Mouse (Mus musculus) forebrain, postnatal 0 days (tissue): ENCODE measurements around the gene Dio3. TPM values are rescaled to one million over a fixed set of nuclear protein-coding genes. Genes with fewer than 3 reads are reported as not detected.

Source experiments
- ATAC-seq: fragments of 200-750 bp; cut with Nextera tagmentation; 2 replicates; pipeline ENCODE4 v1.8.0; 2017; ENCODE audit warnings: mild to moderate bottlenecking, moderate library complexity
- DNase-seq: peaks from one replicate; pipeline ENCODE4 v3.0.0-alpha.2; 2015
- H3K27ac ChIP-seq: fragments of 300-500 bp; sonication (generic); 2 replicates; pipeline ENCODE4 v1.5.1; 2014; ENCODE audit warnings: low read depth, mild to moderate bottlenecking, antibody characterized with exemption, low read length, moderate library complexity, mixed read lengths
- H3K27me3 ChIP-seq: fragments of 300-500 bp; sonication (generic); 2 replicates; pipeline ENCODE4 v1.6.1; 2014; ENCODE audit warnings: mild to moderate bottlenecking, low read length, mixed read lengths; ENCODE audit not compliant: insufficient read depth
- H3K36me3 ChIP-seq: fragments of 300-500 bp; sonication (generic); 2 replicates; pipeline ENCODE4 v1.6.1; 2014; ENCODE audit warnings: mild to moderate bottlenecking, moderate library complexity; ENCODE audit not compliant: insufficient read depth
- H3K4me1 ChIP-seq: fragments of 300-500 bp; sonication (generic); 2 replicates; pipeline ENCODE4 v1.6.1; 2014; ENCODE audit warnings: antibody characterized with exemption; ENCODE audit not compliant: insufficient read depth
- H3K4me2 ChIP-seq: fragments of 300-500 bp; sonication (generic); 2 replicates; pipeline ENCODE4 v1.6.1; 2014; ENCODE audit warnings: low read depth, mild to moderate bottlenecking, moderate library complexity
- H3K4me3 ChIP-seq: fragments of 300-500 bp; sonication (generic); 2 replicates; pipeline ENCODE4 v1.5.1; 2014; ENCODE audit warnings: low read depth, low read length, mixed read lengths
- H3K9ac ChIP-seq: fragments of 300-500 bp; sonication (generic); 2 replicates; pipeline ENCODE4 v1.6.1; 2014; ENCODE audit warnings: mild to moderate bottlenecking
- H3K9me3 ChIP-seq: fragments of 300-500 bp; sonication (generic); 2 replicates; pipeline ENCODE4 v1.6.1; 2016; ENCODE audit warnings: low read length
- CTCF ChIP-seq: sonication (generic); IDR thresholded peaks from 2 replicates; pipeline ENCODE4 v1.5.1; 2016; ENCODE audit warnings: antibody characterized with exemption, control low read depth, low read depth
- WGBS: fragments of 180-500 bp; shearing (Covaris S2); extraction: QIAGEN DNeasy Blood & Tissue Kit; methylation state at CpG from one replicate; pipeline ENCODE4 v1.1.7; 2014; 5-methylcytosine and 5-hydroxymethylcytosine counted together
- polyA plus RNA-seq: library from polyadenylated mRNA; unstranded; fragments of >200 nt; fragmentation: Nextera tagmentation; extraction: Ambion mirVana; gene quantifications from 2 replicates; pipeline ENCODE4 v1.2.1, GENCODE M21; 2015
- total RNA-seq: library from RNA; depleted of rRNA; stranded (reverse); fragments of >200 nt; gene quantifications from 2 replicates; pipeline ENCODE4 v1.2.3, GENCODE M21; 2014; rRNA removed

Dio3 gene
- total RNA-seq (3.2 and 9.5 TPM in 2 replicates), polyA plus RNA-seq (3.2 and 4.5 TPM in 2 replicates)

DNA sequence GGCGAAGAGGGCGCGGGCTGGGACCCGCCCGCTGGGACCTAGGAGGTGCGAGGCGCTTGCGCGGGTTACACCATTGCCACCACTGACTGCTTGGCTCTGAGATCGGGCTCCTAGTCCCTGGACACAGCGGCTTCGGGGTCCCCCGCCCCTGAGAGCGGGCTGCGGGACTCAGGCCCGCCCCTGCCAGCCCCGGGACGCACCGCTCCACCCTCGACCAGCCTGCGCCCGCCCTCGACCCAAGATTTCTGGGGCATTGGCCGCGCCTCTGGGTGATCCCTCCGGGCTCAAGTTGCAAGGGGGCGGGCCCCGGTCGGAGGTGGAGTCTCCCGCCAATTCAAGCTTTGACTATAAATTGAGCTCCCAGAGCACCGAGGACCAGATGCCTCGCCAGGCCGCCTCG is at the start of gene Dio3:
Dio3 (plus strand) TSS at position 216 of the 400 bp plus-strand sequence.
- peak within 1 kb of the TSS; percentile 68 for H3K4me2 ChIP-seq
- H3K4me3 ChIP-seq: peak within 1 kb of the TSS; percentile 45
- TF ChIP-seq CTCF: no peak
- DNase-seq: no peak
- peak; percentile 29; the same call in 1 of the 2 replicates for ATAC-seq
- peak within 1 kb of the TSS; percentile 28; the same call in 1 of the 2 replicates for H3K9ac ChIP-seq
- peaks cover 85% of the 10 kb centered on the region for H3K27me3 ChIP-seq
- H3K27ac ChIP-seq: no peak within 1 kb of the TSS
- 4% methylated on average over 31 of the region's 34 CpGs for WGBS
- H3K4me1 ChIP-seq: no peaks in the 10 kb centered on the region
- H3K9me3 ChIP-seq: no peaks in the 10 kb centered on the region
- H3K36me3 ChIP-seq: no peaks in the 10 kb centered on the region

DNA sequence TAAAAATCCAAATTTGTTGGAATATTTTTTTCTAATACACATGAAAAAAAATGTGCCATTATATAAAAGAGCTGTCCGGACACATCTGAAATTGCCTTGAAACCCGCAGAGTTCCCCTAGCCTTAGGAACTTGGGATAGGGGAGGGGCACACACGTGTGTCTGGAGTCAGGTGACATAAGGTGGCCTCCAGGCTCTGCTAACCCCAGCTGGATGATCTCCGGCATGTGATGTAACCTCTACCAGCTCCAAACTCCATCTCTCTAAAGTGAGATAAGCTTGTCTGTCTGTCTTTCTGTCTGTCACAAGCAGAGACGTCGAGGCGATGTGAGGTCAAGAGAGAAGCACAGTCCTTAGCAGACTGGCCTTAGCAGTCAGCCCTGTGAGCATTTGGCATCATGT is 48.6 kb upstream of the Dio3 start:
- DNase-seq (no peak), ATAC-seq (no peak)
- TF ChIP-seq CTCF: no peak
- no peak overlapping the region for H3K4me3 ChIP-seq
- H3K27ac ChIP-seq: no peak overlapping the region
- H3K4me1 ChIP-seq: no peaks in the 10 kb centered on the region
- 87% methylated on average over 7 of the region's 7 CpGs for WGBS
- no peaks in the 10 kb centered on the region for H3K9me3 ChIP-seq
- H3K36me3 ChIP-seq: no peaks in the 10 kb centered on the region
- no peak overlapping the region for H3K4me2 ChIP-seq
- H3K27me3 ChIP-seq: no peaks in the 10 kb centered on the region; the same call in 1 of the 2 replicates
- no peak overlapping the region for H3K9ac ChIP-seq

DNA sequence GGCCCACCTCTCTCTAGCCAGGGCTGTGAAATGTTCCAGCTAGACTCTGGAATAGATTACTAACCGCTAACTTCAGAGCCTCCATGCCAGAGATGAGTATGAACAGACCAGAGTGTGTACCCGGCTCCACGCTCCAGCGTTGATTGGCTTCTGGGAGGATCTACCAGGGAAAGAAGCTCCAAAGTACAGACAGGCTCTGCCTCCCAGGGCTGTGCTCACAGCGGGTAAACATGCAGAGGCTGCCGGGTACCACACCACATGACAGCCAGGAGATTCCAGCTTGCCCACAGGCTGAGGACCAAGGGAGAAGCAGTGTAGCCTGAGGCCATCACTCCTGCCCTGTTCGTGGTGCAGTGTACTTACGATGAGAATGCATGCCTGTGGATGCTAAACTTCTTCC is 48.1 kb upstream of the Dio3 start:
- 74% methylated on average over 8 of the region's 8 CpGs for WGBS
- ATAC-seq: no peak
- H3K27me3 ChIP-seq: no peaks in the 10 kb centered on the region; the same call in 1 of the 2 replicates
- no peaks in the 10 kb centered on the region for H3K4me1 ChIP-seq
- H3K27ac ChIP-seq: no peak overlapping the region
- no peak for TF ChIP-seq CTCF
- H3K9me3 ChIP-seq: no peaks in the 10 kb centered on the region
- H3K4me2 ChIP-seq: no peak overlapping the region
- no peaks in the 10 kb centered on the region for H3K36me3 ChIP-seq
- no peak for DNase-seq
- no peak overlapping the region for H3K9ac ChIP-seq
- H3K4me3 ChIP-seq: no peak overlapping the region

DNA sequence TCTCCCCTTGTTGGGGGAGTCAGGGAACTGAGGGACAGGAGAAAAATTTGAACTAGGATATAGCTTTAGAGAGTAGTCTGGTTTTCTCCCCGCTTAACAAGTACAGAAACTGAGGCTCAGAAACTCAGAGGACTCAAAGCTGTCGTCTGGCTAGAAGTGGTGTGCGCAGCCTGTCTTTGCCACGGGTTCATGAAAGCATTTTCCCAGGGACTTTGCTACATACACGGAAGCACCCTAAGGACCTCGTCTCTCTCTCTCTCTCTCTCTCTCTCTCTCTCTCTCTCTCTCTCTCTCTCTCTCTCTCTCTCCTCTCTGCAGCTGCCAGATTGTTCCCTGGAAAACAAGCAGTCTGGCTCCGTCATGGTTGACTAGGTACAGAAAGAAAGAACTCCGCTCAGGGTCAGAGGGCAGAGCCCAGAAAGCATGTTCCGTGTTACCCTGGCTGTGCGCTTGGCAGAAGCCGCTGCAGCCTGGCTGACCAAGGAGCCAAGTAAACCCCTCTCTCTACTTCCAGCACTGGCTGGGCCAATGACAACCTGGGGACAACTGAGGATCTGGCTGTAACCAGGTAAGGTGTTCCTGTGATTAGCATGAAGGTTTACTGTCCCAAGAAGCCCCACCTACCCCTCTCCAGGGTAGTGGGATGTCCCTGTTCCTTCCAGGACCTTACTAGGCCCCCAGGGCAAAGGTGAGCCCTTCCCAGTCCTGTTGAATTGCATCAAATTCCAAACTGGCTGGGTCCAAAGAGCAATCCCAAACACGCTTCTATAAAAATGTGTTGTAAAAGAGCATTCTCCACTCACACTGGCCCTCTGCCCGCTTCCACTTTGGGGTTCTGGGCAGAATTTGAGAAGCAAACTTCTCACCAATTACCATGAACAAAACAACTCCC is 46.9 kb upstream of the Dio3 start:
- no peak overlapping the region for H3K9ac ChIP-seq

DNA sequence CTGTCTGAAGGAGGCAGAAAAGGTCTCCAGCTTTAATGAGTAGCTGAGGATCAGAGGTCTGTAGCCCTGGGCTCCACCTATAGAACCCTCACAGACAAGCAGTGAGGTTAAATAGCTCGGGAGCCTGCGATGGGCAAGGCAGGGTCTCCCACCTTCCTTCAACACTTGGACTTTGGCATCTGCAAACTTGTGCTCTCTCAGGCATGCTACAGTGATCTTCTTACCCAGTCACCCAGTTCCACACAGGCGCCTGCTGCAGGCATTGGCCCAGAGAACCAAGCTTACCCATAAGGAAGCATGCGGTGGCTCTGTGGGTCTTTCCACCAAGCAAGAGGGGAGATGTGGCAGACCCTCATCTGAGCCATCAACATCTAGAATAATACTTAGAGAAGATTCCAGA is 43.0 kb upstream of the Dio3 start:
- WGBS: 98% methylated on average over 4 of the region's 4 CpGs

More for the DNA sequence above, 46.9 kb upstream of the Dio3 start:
- WGBS: 42% methylated on average over 13 of the region's 13 CpGs
- no peak overlapping the region for H3K4me2 ChIP-seq
- H3K4me1 ChIP-seq: no peaks in the 10 kb centered on the region
- H3K9me3 ChIP-seq: no peaks in the 10 kb centered on the region
- DNase-seq: no peak
- no peak for ATAC-seq
- no peak for TF ChIP-seq CTCF
- no peaks in the 10 kb centered on the region; the same call in 1 of the 2 replicates for H3K27me3 ChIP-seq
- H3K27ac ChIP-seq: no peak overlapping the region
- H3K36me3 ChIP-seq: no peaks in the 10 kb centered on the region
- no peak overlapping the region for H3K4me3 ChIP-seq

DNA sequence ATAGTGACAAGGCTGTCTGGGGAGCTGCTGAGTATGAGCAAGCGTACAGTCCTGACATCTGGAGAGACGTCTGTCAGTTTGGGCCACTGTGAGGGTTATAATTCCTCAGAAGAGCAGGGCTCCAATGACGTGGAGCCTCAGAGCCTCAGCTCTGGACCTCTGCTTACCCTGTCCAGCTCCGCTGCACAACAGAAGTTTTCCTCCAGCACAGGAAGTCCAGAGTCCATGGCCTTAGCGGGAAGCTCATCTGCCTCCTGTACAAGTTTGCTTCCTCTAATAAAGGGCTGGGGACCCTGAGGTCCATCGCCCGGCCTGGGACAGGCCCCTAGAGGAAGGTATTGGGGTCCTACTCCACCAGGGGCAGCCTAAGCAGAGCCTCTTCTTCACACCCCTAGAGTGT is 41.8 kb upstream of the Dio3 start:
- Histone ChIP-seq H3K4me1 (no peaks in the 10 kb centered on the region), H3K4me2 (no peak overlapping the region), H3K27me3 (no peaks in the 10 kb centered on the region; the same call in 1 of the 2 replicates), H3K36me3 (no peaks in the 10 kb centered on the region), H3K9me3 (no peaks in the 10 kb centered on the region), H3K4me3 (no peak overlapping the region), H3K27ac (no peak overlapping the region), H3K9ac (no peak overlapping the region)
- 85% methylated on average over 7 of the region's 7 CpGs for WGBS
- ATAC-seq: no peak
- DNase-seq: no peak
- no peak for TF ChIP-seq CTCF

More for the DNA sequence above, 43.0 kb upstream of the Dio3 start:
- H3K9ac ChIP-seq: no peak overlapping the region
- H3K9me3 ChIP-seq: no peaks in the 10 kb centered on the region
- no peaks in the 10 kb centered on the region for H3K36me3 ChIP-seq
- H3K4me1 ChIP-seq: no peaks in the 10 kb centered on the region
- no peak for TF ChIP-seq CTCF
- H3K27me3 ChIP-seq: no peaks in the 10 kb centered on the region; the same call in 1 of the 2 replicates
- H3K4me3 ChIP-seq: no peak overlapping the region
- H3K27ac ChIP-seq: no peak overlapping the region
- ATAC-seq (no peak), DNase-seq (no peak)
- H3K4me2 ChIP-seq: no peak overlapping the region

DNA sequence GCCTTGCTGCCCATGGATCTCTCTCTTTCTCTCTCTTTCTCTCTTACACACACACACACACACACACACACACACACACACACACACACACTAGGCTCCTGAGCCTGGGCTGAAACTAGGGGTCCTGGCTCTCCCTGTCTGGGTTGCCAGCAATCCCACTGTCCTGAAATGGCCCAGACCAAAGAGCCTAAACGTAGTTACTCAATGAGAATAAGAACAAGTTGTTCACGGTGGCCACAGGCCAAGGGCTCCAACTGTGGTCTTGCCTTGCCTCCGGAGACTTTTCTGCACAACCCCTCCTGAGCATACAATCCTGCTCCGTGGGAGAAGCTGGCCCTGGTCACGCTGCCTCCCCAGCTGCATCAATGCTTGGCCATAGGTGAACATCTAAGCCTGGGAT is 39.5 kb upstream of the Dio3 start:
- H3K9ac ChIP-seq: no peak overlapping the region
- H3K27me3 ChIP-seq: no peaks in the 10 kb centered on the region; the same call in 1 of the 2 replicates
- H3K36me3 ChIP-seq: no peaks in the 10 kb centered on the region
- H3K4me1 ChIP-seq: no peaks in the 10 kb centered on the region
- WGBS: 83% methylated on average over 5 of the region's 5 CpGs
- no peak overlapping the region for H3K27ac ChIP-seq
- DNase-seq (no peak), ATAC-seq (no peak)
- H3K4me3 ChIP-seq: no peak overlapping the region
- H3K4me2 ChIP-seq: no peak overlapping the region
- no peak for TF ChIP-seq CTCF
- H3K9me3 ChIP-seq: no peaks in the 10 kb centered on the region
